Comparison of ENCODE assay signal across 15 mouse cellular contexts in the genomic region with DNA sequence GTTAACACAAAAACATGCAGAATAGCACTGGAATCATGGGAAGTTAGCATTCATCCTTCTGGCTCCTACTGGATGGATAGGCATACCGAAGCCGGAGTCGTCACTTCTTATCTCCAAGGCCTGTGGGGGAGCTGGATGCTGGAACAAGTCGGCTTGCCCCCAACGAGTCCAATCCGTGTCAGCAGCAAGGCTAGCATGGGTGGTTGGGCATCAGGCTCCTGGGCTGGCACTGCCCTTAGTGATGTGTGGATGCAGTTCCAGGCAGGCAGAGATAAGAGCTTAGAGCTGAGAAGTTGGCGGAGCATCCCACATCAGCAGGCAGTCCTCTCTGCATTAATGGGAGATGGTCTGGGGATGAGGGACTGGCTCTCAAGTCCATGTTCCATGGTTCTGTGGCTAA. TPM values are rescaled to one million over a fixed set of nuclear protein-coding genes. Genes with fewer than 3 reads are reported as not detected.
DNase-seq lines count a peak whose midpoint lies in the region; ATAC-seq and TF ChIP-seq lines count a peak whose summit lies in the region.
"Had no signal": no experiment of that assay in that cellular context is flagged by ENCODE, and none has a peak within 500 bp of the region (broad histone marks: within the 10 kb centered on the region; RNA-seq: fewer than 3 reads in every experiment).

No protein-coding gene starts in this region.

- peaks cover 7% of the 10 kb centered on the region; the same call in 1 of the 2 replicates for H3K27me3 ChIP-seq in forebrain, embryonic 10.5 days (ENCODE audit: poor library complexity, severe bottlenecking)
- H3K27me3 ChIP-seq in forebrain, embryonic 11.5 days (ENCODE audit: control insufficient read depth, insufficient read depth, low read length) = no peaks in the 10 kb centered on the region
- H3K27me3 ChIP-seq in kidney, adult 2 months (replicated peaks; ENCODE audit: control insufficient read depth, insufficient read depth, low read length) = no peaks in the 10 kb centered on the region
- H3K27me3 ChIP-seq: midbrain, embryonic 15.5 days had no signal

- H3K9me3 ChIP-seq in forebrain, embryonic 10.5 days = no peaks in the 10 kb centered on the region
- no peaks in the 10 kb centered on the region for H3K9me3 ChIP-seq in forebrain, embryonic 11.5 days (ENCODE audit: control insufficient read depth, low read length)
- H3K9me3 ChIP-seq: embryonic facial prominence, embryonic 10.5 days; midbrain, embryonic 15.5 days; stomach, embryonic 15.5 days had no signal

- no peak for ATAC-seq in forebrain, embryonic 11.5 days (replicated peaks; ENCODE audit: low FRiP score)

- no peak for TF ChIP-seq CTCF in kidney, adult 2 months (conservative IDR thresholded peaks at IDR 0.05; ENCODE audit: insufficient read depth, insufficient read length, low read depth, low read length)

- peak overlapping the region; percentile 10; the same call in 1 of the 2 replicates for H3K27ac ChIP-seq in forebrain, embryonic 10.5 days
- no peak overlapping the region for H3K27ac ChIP-seq in forebrain, embryonic 11.5 days (ENCODE audit: low read depth, low read length)
- peak overlapping the region; percentile 21; the same call in 1 of the 2 replicates for H3K27ac ChIP-seq in kidney, adult 2 months (ENCODE audit: insufficient read depth, low read depth, low read length)
- H3K27ac ChIP-seq: embryonic facial prominence, embryonic 10.5 days; midbrain, embryonic 15.5 days; stomach, embryonic 15.5 days had no signal

- DNase-seq in forebrain, embryonic 10.5 days (ENCODE audit: extremely low spot score, low spot score) = no peak
- DNase-seq in forebrain, embryonic 11.5 days (ENCODE audit: low spot score) = no peak
- no peak for DNase-seq in kidney, adult 2 months
- no peak for DNase-seq in kidney, postnatal 10 days
- peak; percentile 86 for DNase-seq in ovary, adult 18-20 months (ENCODE audit: low spot score)
- no peak for DNase-seq in ovary, postnatal 14 days (ENCODE audit: low spot score)
- peak; percentile 83 for DNase-seq in testis, postnatal 14 days (ENCODE audit: low spot score)
- DNase-seq in left cerebral cortex, adult 11 months (ENCODE audit: low spot score) = no peak
- DNase-seq: cerebellum, adult 11 months; cerebellum, postnatal 36 days; spleen, adult 18-20 months; thymus, postnatal 25 days had no signal

- peaks cover 74% of the 10 kb centered on the region for H3K4me1 ChIP-seq in forebrain, embryonic 10.5 days
- peaks cover 33% of the 10 kb centered on the region for H3K4me1 ChIP-seq in forebrain, embryonic 11.5 days (replicated peaks; ENCODE audit: control insufficient read depth, insufficient read depth, low read length)
- peaks cover 71% of the 10 kb centered on the region for H3K4me1 ChIP-seq in kidney, adult 2 months (ENCODE audit: control insufficient read depth, insufficient read depth, low read length)

- WGBS in forebrain, embryonic 10.5 days = 93% methylated on average over 7 of the region's 7 CpGs
- WGBS in forebrain, embryonic 11.5 days = 89% methylated on average over 7 of the region's 7 CpGs
- 53% methylated on average over 7 of the region's 7 CpGs for WGBS in kidney, adult 2 months

- no peak for TF ChIP-seq POLR2A in kidney, adult 2 months (IDR thresholded peaks at IDR 0.05; ENCODE audit: low read depth, low read length)

- H3K36me3 ChIP-seq in forebrain, embryonic 10.5 days (replicated peaks) = no peaks in the 10 kb centered on the region
- no peaks in the 10 kb centered on the region for H3K36me3 ChIP-seq in forebrain, embryonic 11.5 days (ENCODE audit: control insufficient read depth, insufficient read depth, low read length)
- no peaks in the 10 kb centered on the region for H3K36me3 ChIP-seq in kidney, adult 2 months (ENCODE audit: control insufficient read depth, insufficient read depth, low read length)
- H3K36me3 ChIP-seq: embryonic facial prominence, embryonic 10.5 days; midbrain, embryonic 15.5 days; stomach, embryonic 15.5 days had no signal

- H3K4me3 ChIP-seq in forebrain, embryonic 10.5 days = no peak overlapping the region
- H3K4me3 ChIP-seq in forebrain, embryonic 11.5 days (ENCODE audit: low read depth, low read length) = no peak overlapping the region
- no peak overlapping the region for H3K4me3 ChIP-seq in kidney, adult 2 months (ENCODE audit: insufficient read depth, low read depth, low read length)
- H3K4me3 ChIP-seq: embryonic facial prominence, embryonic 10.5 days; midbrain, embryonic 15.5 days; stomach, embryonic 15.5 days had no signal

- H3K9ac ChIP-seq in forebrain, embryonic 11.5 days (ENCODE audit: low read length) = no peak overlapping the region
- H3K9ac ChIP-seq: midbrain, embryonic 15.5 days; stomach, embryonic 15.5 days had no signal

- H3K4me2 ChIP-seq in forebrain, embryonic 11.5 days (ENCODE audit: low read depth, low read length, severe bottlenecking) = no peak overlapping the region
- H3K4me2 ChIP-seq: midbrain, embryonic 15.5 days; stomach, embryonic 15.5 days had no signal

RNA-seq across cellular contexts. Expression of a gene that starts 13.0 kb away (rescaled TPM):
- polyA plus RNA-seq in forebrain, embryonic 10.5 days (2016; fragmentation: Nextera tagmentation; extraction: Ambion mirVana) = 94.8 and 107 TPM in 2 replicates
- polyA plus RNA-seq in forebrain, embryonic 11.5 days (2014; fragmentation: Nextera tagmentation; extraction: Ambion mirVana) = 177 and 184 TPM in 2 replicates
- polyA plus RNA-seq in kidney, adult 2 months (2012; rRNA removed) = 342 and 447 TPM in 2 replicates

RNA-seq across cellular contexts. Expression of a gene that starts 29.9 kb away (rescaled TPM):
- polyA plus RNA-seq in forebrain, embryonic 10.5 days (2016; fragmentation: Nextera tagmentation; extraction: Ambion mirVana) = 4.9 and 5.2 TPM in 2 replicates
- polyA plus RNA-seq in forebrain, embryonic 11.5 days (2014; fragmentation: Nextera tagmentation; extraction: Ambion mirVana) = 2.9 and 3.2 TPM in 2 replicates
- 9.9 and 12.7 TPM in 2 replicates for polyA plus RNA-seq in kidney, adult 2 months (2012; rRNA removed)

Comparison
In these comparisons a context has a peak if more than half of its experiments do, and no peak if none do; other contexts are left out.
1. DNase-seq: peak in ovary, adult 18-20 months (single experiment) and testis, postnatal 14 days (single experiment); none in forebrain, embryonic 10.5 days (single experiment), forebrain, embryonic 11.5 days (single experiment), kidney, adult 2 months (single experiment), kidney, postnatal 10 days (single experiment), ovary, postnatal 14 days (single experiment) and left cerebral cortex, adult 11 months (single experiment).